8 mouse cellular contexts compared by ENCODE assay signal in genomic region chr3:115660701-115661460, GRCm38 (mm10). TPM values are rescaled to one million over a fixed set of nuclear protein-coding genes. Genes with fewer than 3 reads are reported as not detected.
DNase-seq lines count a peak whose midpoint lies in the region; ATAC-seq and TF ChIP-seq lines count a peak whose summit lies in the region.

No protein-coding gene starts in this region.

- peak; percentile 85 for TF ChIP-seq CTCF in E14TG2a.4 (conservative IDR thresholded peaks at IDR 0.05; ENCODE audit: low read length)
- TF ChIP-seq CTCF in forebrain, postnatal 0 days (IDR thresholded peaks at IDR 0.05; ENCODE audit: low read depth), result peak; percentile 86
- TF ChIP-seq CTCF in lung, postnatal 0 days (IDR thresholded peaks at IDR 0.05), result peak; percentile 91

- ATAC-seq in forebrain, postnatal 0 days, result peak; percentile 91
- ATAC-seq in hematopoietic stem cell, adult 5-6 weeks (replicated peaks in 1 of 2; ENCODE audit: insufficient read depth in 1 of 2, low FRiP score in 2 of 2, low TSS enrichment in 1 of 2, low read depth in 1 of 2, poor library complexity in 2 of 2, severe bottlenecking in 2 of 2), result peak; percentile 92 to 96
- peak; percentile 77 for ATAC-seq in lung, postnatal 0 days

- no peak overlapping the region for H3K4me2 ChIP-seq in forebrain, postnatal 0 days (ENCODE audit: low read depth)
- H3K4me2 ChIP-seq in lung, postnatal 0 days (replicated peaks; ENCODE audit: low read depth, low read length), result no peak overlapping the region

- H3K27me3 ChIP-seq in E14TG2a.4 (ENCODE audit: insufficient read depth, low read length), result no peaks in the 10 kb centered on the region
- no peaks in the 10 kb centered on the region for H3K27me3 ChIP-seq in forebrain, postnatal 0 days (ENCODE audit: insufficient read depth, low read length)
- no peaks in the 10 kb centered on the region for H3K27me3 ChIP-seq in lung, postnatal 0 days (replicated peaks; ENCODE audit: insufficient read depth, low read length)

- H3K4me3 ChIP-seq in E14TG2a.4 (replicated peaks; ENCODE audit: low read length), result no peak overlapping the region
- no peak overlapping the region for H3K4me3 ChIP-seq in forebrain, postnatal 0 days (ENCODE audit: low read depth, low read length)
- no peak overlapping the region for H3K4me3 ChIP-seq in lung, postnatal 0 days (ENCODE audit: low read depth, low read length)

- no peaks in the 10 kb centered on the region for H3K36me3 ChIP-seq in E14TG2a.4 (ENCODE audit: insufficient read depth, low read length)
- no peaks in the 10 kb centered on the region for H3K36me3 ChIP-seq in forebrain, postnatal 0 days (ENCODE audit: insufficient read depth)
- no peaks in the 10 kb centered on the region for H3K36me3 ChIP-seq in lung, postnatal 0 days (ENCODE audit: insufficient read depth, low read length)

- H3K27ac ChIP-seq in forebrain, postnatal 0 days (ENCODE audit: low read depth, low read length), result no peak overlapping the region
- no peak overlapping the region for H3K27ac ChIP-seq in lung, postnatal 0 days (ENCODE audit: low read length)

- peaks cover 3% of the 10 kb centered on the region; the same call in 1 of the 2 replicates for H3K4me1 ChIP-seq in E14TG2a.4 (replicated peaks; ENCODE audit: low read depth, low read length)
- no peaks in the 10 kb centered on the region for H3K4me1 ChIP-seq in forebrain, postnatal 0 days (ENCODE audit: insufficient read depth)
- no peaks in the 10 kb centered on the region for H3K4me1 ChIP-seq in lung, postnatal 0 days (ENCODE audit: insufficient read depth, low read depth, low read length)

- H3K9ac ChIP-seq in forebrain, postnatal 0 days, result no peak overlapping the region
- no peak overlapping the region for H3K9ac ChIP-seq in lung, postnatal 0 days (replicated peaks; ENCODE audit: low read depth)

- H3K9me3 ChIP-seq in E14TG2a.4 (ENCODE audit: low read length), result no peaks in the 10 kb centered on the region
- H3K9me3 ChIP-seq in forebrain, postnatal 0 days (ENCODE audit: low read length), result no peaks in the 10 kb centered on the region
- no peaks in the 10 kb centered on the region for H3K9me3 ChIP-seq in lung, postnatal 0 days (ENCODE audit: low read length)

- 30% methylated on average over 9 of the region's 9 CpGs for WGBS in forebrain, postnatal 0 days
- 49% methylated on average over 9 of the region's 9 CpGs for WGBS in lung, postnatal 0 days

- TF ChIP-seq EP300 in lung, postnatal 0 days (IDR thresholded peaks at IDR 0.05), result no peak

- DNase-seq in cerebellum, adult 11-12 months, result peak; percentile 7
- peak; percentile 85 for DNase-seq in forebrain, postnatal 0 days
- DNase-seq in layer of hippocampus, adult 8-10 months (ENCODE audit: low spot score in 2 of 2), result peak; percentile 49 to 75
- DNase-seq in lung, postnatal 0 days (ENCODE audit: low spot score), result peak; percentile 85
- DNase-seq in ovary, postnatal 36 days (ENCODE audit: low spot score), result peak; percentile 68
- DNase-seq in thymus, postnatal 14 days, result peak; percentile 74

RNA-seq across cellular contexts. Expression of gene S1pr1, which starts 54.0 kb away (rescaled TPM):
- 31.2 and 38.7 TPM in 2 replicates for total RNA-seq in forebrain, postnatal 0 days (2014; rRNA removed)
- polyA plus RNA-seq in forebrain, postnatal 0 days (2015; fragmentation: Nextera tagmentation; extraction: Ambion mirVana), result 25.9 and 31.7 TPM in 2 replicates
- 16.4 and 22.3 TPM in 2 replicates for total RNA-seq in hematopoietic stem cell, adult 5-6 weeks (2017)
- total RNA-seq in layer of hippocampus, adult 8-10 months (2022), result 100 to 1,000 TPM in 2 of 4 experiments, 10 to 100 TPM in 2; 86.8 to 114 (median 95.9) TPM
- 93.0 and 100 TPM in 2 replicates for polyA plus RNA-seq in lung, postnatal 0 days (2015; fragmentation: Nextera tagmentation; extraction: Ambion mirVana)

Comparison
In these comparisons a context has a peak if more than half of its experiments do, and no peak if none do; other contexts are left out.
1. DNase-seq: peak in every context shown above with its lines; median percentile 85 in forebrain, postnatal 0 days; 85 in lung, postnatal 0 days; 74 in thymus, postnatal 14 days; 68 in ovary, postnatal 36 days; 62 in layer of hippocampus, adult 8-10 months; 7 in cerebellum, adult 11-12 months.